Comparison of ENCODE assay signal across 11 mouse cellular contexts in the genomic region with DNA sequence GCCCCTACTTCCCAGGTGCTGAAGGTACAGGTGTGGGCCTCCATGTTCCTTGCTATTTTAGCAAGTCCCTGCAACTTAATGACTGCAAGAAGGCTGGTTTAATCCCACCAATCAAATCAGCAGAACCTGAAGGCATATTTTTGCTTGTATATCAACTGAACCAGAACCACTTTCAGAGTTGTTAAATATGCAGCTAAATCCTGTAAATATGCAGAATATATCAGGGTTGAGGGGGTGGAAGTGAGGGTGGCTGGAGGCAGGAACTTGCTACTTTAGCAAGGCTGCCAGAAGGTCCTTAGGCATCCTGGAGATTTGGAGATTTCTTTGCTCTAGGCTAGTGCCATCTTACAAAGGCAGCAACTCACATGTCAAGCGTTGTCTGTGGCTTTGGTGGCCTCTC. TPM values are rescaled to one million over a fixed set of nuclear protein-coding genes. Genes with fewer than 3 reads are reported as not detected.
A peak's percentile ranks its signal among the peaks of the same experiment; 100 is the strongest.
DNase-seq lines count a peak whose midpoint lies in the region; ATAC-seq lines count a peak whose summit lies in the region.
"Had no signal": no experiment of that assay in that cellular context is flagged by ENCODE, and none has a peak within 500 bp of the region (broad histone marks: within the 10 kb centered on the region; RNA-seq: fewer than 3 reads in every experiment).

No protein-coding gene starts in this region.

- H3K9me3 ChIP-seq in heart, embryonic 13.5 days, result no peaks in the 10 kb centered on the region
- no peaks in the 10 kb centered on the region for H3K9me3 ChIP-seq in midbrain, embryonic 12.5 days
- H3K9me3 ChIP-seq in midbrain, embryonic 10.5 days (replicated peaks), result no peaks in the 10 kb centered on the region
- no peaks in the 10 kb centered on the region for H3K9me3 ChIP-seq in limb, embryonic 13.5 days
- no peaks in the 10 kb centered on the region for H3K9me3 ChIP-seq in stomach, embryonic 15.5 days

- no peak for ATAC-seq in heart, embryonic 13.5 days (ENCODE audit: extremely low read depth, insufficient number of reproducible peaks, low FRiP score, low TSS enrichment)
- ATAC-seq in midbrain, embryonic 12.5 days (ENCODE audit: low FRiP score, low read depth), result no peak
- ATAC-seq in limb, embryonic 13.5 days (ENCODE audit: low FRiP score, low read depth), result no peak
- no peak for ATAC-seq in stomach, embryonic 15.5 days (ENCODE audit: insufficient read depth, low FRiP score, low read depth)

- no peaks in the 10 kb centered on the region for H3K27me3 ChIP-seq in heart, embryonic 13.5 days (replicated peaks)
- no peaks in the 10 kb centered on the region for H3K27me3 ChIP-seq in midbrain, embryonic 12.5 days
- H3K27me3 ChIP-seq in midbrain, embryonic 10.5 days (ENCODE audit: low read depth, poor library complexity, severe bottlenecking), result no peaks in the 10 kb centered on the region
- H3K27me3 ChIP-seq in limb, embryonic 13.5 days, result no peaks in the 10 kb centered on the region
- no peaks in the 10 kb centered on the region for H3K27me3 ChIP-seq in stomach, embryonic 15.5 days (replicated peaks)

- DNase-seq in heart, adult 8-10 months (ENCODE audit: low spot score), result no peak
- no peak for DNase-seq in midbrain, embryonic 10.5 days (ENCODE audit: low spot score)
- DNase-seq in left cerebral cortex, postnatal 10 days (ENCODE audit: extremely low spot score in 1 of 2, low spot score in 2 of 2), result no peak
- no peak for DNase-seq in gastrocnemius, postnatal 25 days
- DNase-seq: gastrocnemius, postnatal 14 days; kidney, adult 2 months; right cerebral cortex, postnatal 25 days had no signal

- H3K36me3 ChIP-seq in heart, embryonic 13.5 days, result peaks cover 47% of the 10 kb centered on the region
- H3K36me3 ChIP-seq in midbrain, embryonic 12.5 days, result peaks cover 33% of the 10 kb centered on the region
- H3K36me3 ChIP-seq in midbrain, embryonic 10.5 days, result peaks cover 46% of the 10 kb centered on the region
- peaks cover 34% of the 10 kb centered on the region for H3K36me3 ChIP-seq in limb, embryonic 13.5 days
- H3K36me3 ChIP-seq in stomach, embryonic 15.5 days, result peaks cover 19% of the 10 kb centered on the region; the same call in 1 of the 2 replicates

- no peak overlapping the region for H3K27ac ChIP-seq in heart, embryonic 13.5 days (replicated peaks)
- H3K27ac ChIP-seq in midbrain, embryonic 12.5 days (replicated peaks), result no peak overlapping the region
- H3K27ac ChIP-seq in midbrain, embryonic 10.5 days (replicated peaks), result no peak overlapping the region
- H3K27ac ChIP-seq in limb, embryonic 13.5 days, result no peak overlapping the region
- no peak overlapping the region for H3K27ac ChIP-seq in stomach, embryonic 15.5 days

- H3K4me1 ChIP-seq in heart, embryonic 13.5 days, result peaks cover 44% of the 10 kb centered on the region
- peaks cover 28% of the 10 kb centered on the region for H3K4me1 ChIP-seq in midbrain, embryonic 12.5 days
- H3K4me1 ChIP-seq in midbrain, embryonic 10.5 days, result peaks cover 35% of the 10 kb centered on the region
- peaks cover 24% of the 10 kb centered on the region for H3K4me1 ChIP-seq in limb, embryonic 13.5 days
- peaks cover 10% of the 10 kb centered on the region for H3K4me1 ChIP-seq in stomach, embryonic 15.5 days

- 87% methylated on average over 1 of the region's 1 CpGs for WGBS in heart, embryonic 13.5 days
- 84% methylated on average over 1 of the region's 1 CpGs for WGBS in midbrain, embryonic 12.5 days
- 88% methylated on average over 1 of the region's 1 CpGs for WGBS in midbrain, embryonic 10.5 days
- WGBS in limb, embryonic 13.5 days, result 76% methylated on average over 1 of the region's 1 CpGs
- WGBS in stomach, embryonic 15.5 days, result 68% methylated on average over 1 of the region's 1 CpGs

- peak overlapping the region; percentile 79 for H3K4me2 ChIP-seq in heart, embryonic 13.5 days
- peak overlapping the region; percentile 75; the same call in 1 of the 2 replicates for H3K4me2 ChIP-seq in midbrain, embryonic 12.5 days (replicated peaks)
- peak overlapping the region; percentile 80 for H3K4me2 ChIP-seq in limb, embryonic 13.5 days (replicated peaks)
- peak overlapping the region; percentile 83; the same call in 1 of the 2 replicates for H3K4me2 ChIP-seq in stomach, embryonic 15.5 days

- intact Hi-C loops in left cerebral cortex, postnatal 10 days (cut with DNase I), result no loop called here

- peak overlapping the region; percentile 99 for H3K9ac ChIP-seq in heart, embryonic 13.5 days
- H3K9ac ChIP-seq in midbrain, embryonic 12.5 days (replicated peaks), result peak overlapping the region; percentile 39; the same call in 1 of the 2 replicates
- H3K9ac ChIP-seq in limb, embryonic 13.5 days, result 0 out of 2 replicates have a peak overlapping the region, but pooled peaks have one; percentile 98
- 0 out of 2 replicates have a peak overlapping the region, but pooled peaks have one; percentile 12 for H3K9ac ChIP-seq in stomach, embryonic 15.5 days

- no peak overlapping the region for H3K4me3 ChIP-seq in heart, embryonic 13.5 days
- H3K4me3 ChIP-seq in midbrain, embryonic 12.5 days, result no peak overlapping the region
- H3K4me3 ChIP-seq in midbrain, embryonic 10.5 days, result no peak overlapping the region
- no peak overlapping the region for H3K4me3 ChIP-seq in limb, embryonic 13.5 days
- H3K4me3 ChIP-seq in stomach, embryonic 15.5 days (replicated peaks), result 0 out of 2 replicates have a peak overlapping the region, but pooled peaks have one; percentile 60

RNA-seq across cellular contexts. Expression of gene Ndufs3, which starts 10.9 kb away (rescaled TPM):
- polyA plus RNA-seq in heart, embryonic 13.5 days (2015; fragmentation: Nextera tagmentation; extraction: Ambion mirVana), result 314 and 369 TPM in 2 replicates
- total RNA-seq in heart, adult 8-10 months (2022), result 1,000 to 10,000 TPM in 1 of 4 experiments, 100 to 1,000 TPM in 3; 876 to 1,074 (median 969) TPM
- 187 and 196 TPM in 2 replicates for polyA plus RNA-seq in midbrain, embryonic 12.5 days (2016; fragmentation: Nextera tagmentation; extraction: Ambion mirVana)
- 194 and 199 TPM in 2 replicates for polyA plus RNA-seq in midbrain, embryonic 10.5 days (2016; fragmentation: Nextera tagmentation; extraction: Ambion mirVana)
- 215 and 224 TPM in 2 replicates for polyA plus RNA-seq in limb, embryonic 13.5 days (2015; fragmentation: Nextera tagmentation; extraction: Ambion mirVana)
- 211 and 241 TPM in 2 replicates for polyA plus RNA-seq in stomach, embryonic 15.5 days (2015; fragmentation: Nextera tagmentation; extraction: Ambion mirVana)
- 100 to 1,000 TPM; 216 to 217 TPM for total RNA-seq in left cerebral cortex, postnatal 10 days (2021)
- total RNA-seq in gastrocnemius, postnatal 25 days (2021), result 100 to 1,000 TPM; 455 to 488 TPM

RNA-seq across cellular contexts. Expression of gene Kbtbd4, which starts 11.0 kb away (rescaled TPM):
- polyA plus RNA-seq in heart, embryonic 13.5 days (2015; fragmentation: Nextera tagmentation; extraction: Ambion mirVana), result 26.8 and 27.7 TPM in 2 replicates
- total RNA-seq in heart, adult 8-10 months (2022), result 10 to 100 TPM; 21.7 to 28.3 (median 24.5) TPM
- 53.5 and 54.5 TPM in 2 replicates for polyA plus RNA-seq in midbrain, embryonic 12.5 days (2016; fragmentation: Nextera tagmentation; extraction: Ambion mirVana)
- 57.8 and 58.6 TPM in 2 replicates for polyA plus RNA-seq in midbrain, embryonic 10.5 days (2016; fragmentation: Nextera tagmentation; extraction: Ambion mirVana)
- polyA plus RNA-seq in limb, embryonic 13.5 days (2015; fragmentation: Nextera tagmentation; extraction: Ambion mirVana), result 46.0 and 49.2 TPM in 2 replicates
- 27.4 and 29.3 TPM in 2 replicates for polyA plus RNA-seq in stomach, embryonic 15.5 days (2015; fragmentation: Nextera tagmentation; extraction: Ambion mirVana)
- 10 to 100 TPM; 40.9 to 43.6 TPM for total RNA-seq in left cerebral cortex, postnatal 10 days (2021)
- total RNA-seq in gastrocnemius, postnatal 25 days (2021), result 10 to 100 TPM; 12.1 to 15.4 TPM

RNA-seq across cellular contexts. Expression of gene Celf1, which starts 24.7 kb away (rescaled TPM):
- polyA plus RNA-seq in heart, embryonic 13.5 days (2015; fragmentation: Nextera tagmentation; extraction: Ambion mirVana), result 93.9 and 98.7 TPM in 2 replicates
- 10 to 100 TPM; 68.9 to 76.7 (median 74.4) TPM for total RNA-seq in heart, adult 8-10 months (2022)
- 167 and 178 TPM in 2 replicates for polyA plus RNA-seq in midbrain, embryonic 12.5 days (2016; fragmentation: Nextera tagmentation; extraction: Ambion mirVana)
- 148 and 158 TPM in 2 replicates for polyA plus RNA-seq in midbrain, embryonic 10.5 days (2016; fragmentation: Nextera tagmentation; extraction: Ambion mirVana)
- 80.3 and 89.7 TPM in 2 replicates for polyA plus RNA-seq in limb, embryonic 13.5 days (2015; fragmentation: Nextera tagmentation; extraction: Ambion mirVana)
- polyA plus RNA-seq in stomach, embryonic 15.5 days (2015; fragmentation: Nextera tagmentation; extraction: Ambion mirVana), result 77.6 and 83.4 TPM in 2 replicates
- total RNA-seq in left cerebral cortex, postnatal 10 days (2021), result 100 to 1,000 TPM; 125 to 129 TPM
- total RNA-seq in gastrocnemius, postnatal 25 days (2021), result 10 to 100 TPM; 39.5 to 54.5 TPM

RNA-seq across cellular contexts. Expression of gene C1qtnf4, which starts 29.9 kb away (rescaled TPM):
- polyA plus RNA-seq in heart, embryonic 13.5 days (2015; fragmentation: Nextera tagmentation; extraction: Ambion mirVana), result 9.8 and 12.9 TPM in 2 replicates
- 1 to 10 TPM; 2.6 to 4.9 (median 3.5) TPM for total RNA-seq in heart, adult 8-10 months (2022)
- polyA plus RNA-seq in midbrain, embryonic 12.5 days (2016; fragmentation: Nextera tagmentation; extraction: Ambion mirVana), result 29.2 and 32.9 TPM in 2 replicates
- polyA plus RNA-seq in midbrain, embryonic 10.5 days (2016; fragmentation: Nextera tagmentation; extraction: Ambion mirVana), result 2.3 and 3.8 TPM in 2 replicates
- 26.8 and 27.0 TPM in 2 replicates for polyA plus RNA-seq in limb, embryonic 13.5 days (2015; fragmentation: Nextera tagmentation; extraction: Ambion mirVana)
- polyA plus RNA-seq in stomach, embryonic 15.5 days (2015; fragmentation: Nextera tagmentation; extraction: Ambion mirVana), result 10.3 and 13.5 TPM in 2 replicates
- 100 to 1,000 TPM; 220 to 233 TPM for total RNA-seq in left cerebral cortex, postnatal 10 days (2021)
- total RNA-seq in gastrocnemius, postnatal 25 days (2021), result 1 to 10 TPM; 3.2 to 4.3 TPM

Comparison
In these comparisons a context has a peak if more than half of its experiments do, and no peak if none do; other contexts are left out.
1. H3K9ac ChIP-seq: peak in every context shown above with its lines; median percentile 99 in heart, embryonic 13.5 days; 98 in limb, embryonic 13.5 days; 39 in midbrain, embryonic 12.5 days; 12 in stomach, embryonic 15.5 days.